Mouse (Mus musculus) intestine, embryonic 14.5 days (tissue): ENCODE results near the gene Fuk. TPM values are rescaled to one million over a fixed set of nuclear protein-coding genes. Genes with fewer than 3 reads are reported as not detected.
"Not testable (repeated sequence)": the region's sequence is repeated elsewhere in the genome, so short reads cannot be mapped to it uniquely, and the experiment has no call there.

Experiments
- ATAC-seq: fragments of 200-750 bp; cut with Nextera tagmentation; replicated peaks from 2 replicates; pipeline ENCODE4 v1.8.0; 2017; ENCODE audit warnings: low read depth, moderate number of reproducible peaks, moderate TSS enrichment, moderate library complexity; ENCODE audit not compliant: low FRiP score, low TSS enrichment
- DNase-seq: peaks from one replicate; pipeline ENCODE4 v3.0.0-alpha.2; 2018; ENCODE audit warnings: low spot score
- H3K27ac ChIP-seq: fragments of 300-500 bp; sonication (generic); 2 replicates; pipeline ENCODE4 v1.5.1; 2014; ENCODE audit warnings: low read depth, mild to moderate bottlenecking, control low read depth
- H3K27me3 ChIP-seq: fragments of 300-500 bp; sonication (generic); replicated peaks from 2 replicates; pipeline ENCODE4 v1.6.1; 2014; ENCODE audit warnings: low read length, control low read depth; ENCODE audit not compliant: control insufficient read depth, insufficient read depth
- H3K36me3 ChIP-seq: fragments of 300-500 bp; sonication (generic); 2 replicates; pipeline ENCODE4 v1.6.1; 2014; ENCODE audit warnings: low read length, control low read depth; ENCODE audit not compliant: control insufficient read depth, insufficient read depth
- H3K4me1 ChIP-seq: fragments of 300-500 bp; sonication (generic); replicated peaks from 2 replicates; pipeline ENCODE4 v1.6.1; 2014; ENCODE audit warnings: low read length, control low read depth, mixed read lengths; ENCODE audit not compliant: control insufficient read depth, insufficient read depth
- H3K4me2 ChIP-seq: fragments of 300-500 bp; sonication (generic); 2 replicates; pipeline ENCODE4 v1.6.1; 2014; ENCODE audit warnings: low read length
- H3K4me3 ChIP-seq: fragments of 300-500 bp; sonication (generic); 2 replicates; pipeline ENCODE4 v1.5.1; 2014; ENCODE audit warnings: low read depth, low read length, control low read depth, mixed read lengths
- H3K9ac ChIP-seq: fragments of 300-500 bp; sonication (generic); 2 replicates; pipeline ENCODE4 v1.6.1; 2014; ENCODE audit warnings: mild to moderate bottlenecking, low read length
- H3K9me3 ChIP-seq: fragments of 300-500 bp; sonication (generic); 2 replicates; pipeline ENCODE4 v1.6.1; 2016; ENCODE audit warnings: low read length, control low read depth; ENCODE audit not compliant: control insufficient read depth
- whole genome bisulfite sequencing: fragments of 180-500 bp; shearing (Covaris S2); extraction: QIAGEN DNeasy Blood & Tissue Kit; methylation state at CpG from one replicate; pipeline ENCODE4 v1.1.7; 2014; 5-methylcytosine and 5-hydroxymethylcytosine counted together
- polyA plus RNA-seq: library from polyadenylated mRNA; unstranded; fragments of >200 nt; fragmentation: Nextera tagmentation; extraction: Ambion mirVana; gene quantifications from 2 replicates; pipeline ENCODE4 v1.2.1, GENCODE M21; 2014

Gene Fuk
- polyA plus RNA-seq, 1 experiment from 2014 or later = 9.6 TPM

DNA sequence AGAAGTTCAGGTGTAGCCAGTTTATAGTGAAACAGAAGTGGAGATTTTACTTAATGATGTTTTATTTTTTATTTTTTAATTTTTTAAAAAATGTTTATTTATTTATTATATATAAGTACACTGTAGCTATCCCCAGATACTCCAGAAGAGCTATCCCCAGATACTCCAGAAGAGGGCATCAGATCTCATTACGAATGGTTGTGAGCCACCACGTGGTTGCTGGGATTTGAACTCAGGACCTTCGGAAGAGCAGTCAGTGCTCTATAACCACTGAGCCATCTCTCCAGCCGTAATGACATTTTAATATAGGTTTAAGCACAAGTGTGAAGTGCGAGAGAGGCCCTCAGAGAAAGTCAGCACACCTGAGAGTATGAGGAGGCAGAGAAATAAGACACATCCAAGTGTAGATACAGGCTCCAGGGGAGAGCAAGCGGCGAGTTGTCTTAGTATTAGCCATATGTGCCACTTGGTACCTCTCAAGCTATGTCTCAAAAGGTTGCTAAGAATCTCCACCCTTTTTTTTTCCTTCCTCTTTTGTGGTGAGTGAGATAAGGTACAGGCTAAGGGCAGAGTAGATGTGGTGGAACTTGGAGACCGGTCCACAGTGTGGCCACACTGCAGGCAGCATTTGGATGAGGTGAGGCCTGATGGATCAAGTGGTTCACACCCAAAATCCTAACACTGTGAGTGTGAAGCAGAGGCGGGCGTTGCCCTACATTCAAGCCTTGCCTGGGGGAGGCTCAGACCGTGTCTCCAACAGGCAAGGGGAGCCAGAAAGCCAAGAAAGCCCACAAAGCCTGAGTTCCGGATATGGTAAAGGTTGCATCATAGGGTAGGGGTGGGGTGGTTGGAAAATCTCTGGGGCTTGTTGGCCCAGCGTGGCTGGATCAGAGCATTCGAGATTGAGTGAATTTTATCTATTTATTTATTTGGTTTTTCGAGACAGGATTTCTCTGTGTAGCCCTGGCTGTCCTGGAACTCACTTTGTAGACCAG is 9.6 kb upstream of the Fuk start:
- ATAC-seq (no peak), DNase-seq (no peak)
- no peak overlapping the region for H3K4me2 ChIP-seq
- no peaks in the 10 kb centered on the region for H3K36me3 ChIP-seq
- no peak overlapping the region for H3K4me3 ChIP-seq
- H3K9me3 ChIP-seq = no peaks in the 10 kb centered on the region
- H3K4me1 ChIP-seq = no peaks in the 10 kb centered on the region
- H3K27ac ChIP-seq = no peak overlapping the region
- no peaks in the 10 kb centered on the region for H3K27me3 ChIP-seq
- H3K9ac ChIP-seq = no peak overlapping the region
- 83% methylated on average over 15 of the region's 15 CpGs for WGBS

DNA sequence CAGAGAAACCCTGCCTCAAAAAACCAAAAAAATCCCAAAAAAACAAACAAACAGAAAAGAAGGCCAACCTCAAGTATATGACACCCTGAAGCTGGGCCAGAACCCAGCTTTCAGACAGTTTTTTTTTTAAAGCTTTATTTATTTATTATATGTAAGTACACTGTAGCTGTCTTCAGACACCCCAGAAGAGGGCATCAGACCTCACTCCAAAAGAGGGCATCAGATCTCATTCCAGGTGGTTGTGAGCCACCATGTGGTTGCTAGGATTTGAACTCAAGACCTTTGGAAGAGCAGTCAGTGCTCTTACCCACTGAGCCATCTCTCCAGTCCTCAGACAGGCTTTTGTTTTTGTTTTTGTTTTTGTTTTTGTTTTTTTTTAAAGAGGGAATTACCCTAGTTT is 7.6 kb upstream of the Fuk start:
- not testable (repeated sequence) for DNase-seq, H3K36me3 ChIP-seq, H3K27ac ChIP-seq, H3K4me3 ChIP-seq, H3K4me2 ChIP-seq, H3K4me1 ChIP-seq, ATAC-seq, H3K9me3 ChIP-seq, H3K9ac ChIP-seq, H3K27me3 ChIP-seq

DNA sequence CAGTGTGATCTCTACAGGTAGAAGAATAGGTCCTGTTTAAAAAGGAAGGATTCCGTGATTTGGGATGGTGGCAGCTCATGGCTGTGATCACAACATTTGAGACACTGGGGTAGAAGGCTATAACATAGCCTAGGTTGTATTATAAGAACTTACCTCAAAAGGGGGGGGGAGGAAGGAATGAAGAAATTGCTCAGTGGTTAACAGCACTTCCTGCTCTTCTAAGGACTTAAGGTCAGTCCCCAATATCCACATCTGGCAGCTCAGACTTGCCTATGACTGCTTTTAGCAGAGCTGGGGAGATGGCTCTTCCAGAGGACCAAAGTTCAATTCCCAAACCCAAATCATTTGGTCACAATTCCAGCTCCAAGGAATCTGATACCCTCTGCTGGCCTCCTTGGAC is 4.4 kb upstream of the Fuk start:
- H3K4me2 ChIP-seq = no peak overlapping the region
- no peak overlapping the region for H3K4me3 ChIP-seq
- DNase-seq = no peak
- 88% methylated on average over 1 of the region's 1 CpGs for WGBS
- no peak for ATAC-seq
- no peaks in the 10 kb centered on the region for H3K36me3 ChIP-seq
- H3K27me3 ChIP-seq = no peaks in the 10 kb centered on the region
- H3K9ac ChIP-seq = no peak overlapping the region
- H3K9me3 ChIP-seq = no peaks in the 10 kb centered on the region
- H3K4me1 ChIP-seq = no peaks in the 10 kb centered on the region
- H3K27ac ChIP-seq = no peak overlapping the region

DNA sequence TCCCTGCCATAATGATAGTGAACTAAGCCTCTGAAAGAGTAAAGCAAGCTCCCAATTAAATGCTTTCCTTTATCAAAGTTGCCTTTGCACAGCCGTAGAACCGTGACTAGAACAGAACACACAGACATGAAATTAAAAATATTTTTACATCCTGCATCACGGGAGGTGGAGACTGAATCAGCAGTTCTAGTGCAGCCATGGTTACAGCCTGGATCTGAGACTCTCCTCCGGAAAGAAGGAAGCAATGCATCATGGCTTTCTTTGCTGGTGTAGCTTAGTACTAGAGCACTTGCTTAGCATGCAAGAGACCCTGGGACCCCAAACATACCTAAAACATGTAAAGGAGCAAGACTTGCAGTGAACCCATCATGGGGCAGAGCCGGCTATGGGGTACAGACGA is 3.1 kb upstream of the Fuk start:
- Histone ChIP-seq H3K27me3 (no peaks in the 10 kb centered on the region), H3K9ac (no peak overlapping the region), H3K4me2 (no peak overlapping the region), H3K36me3 (no peaks in the 10 kb centered on the region), H3K9me3 (no peaks in the 10 kb centered on the region), H3K27ac (no peak overlapping the region), H3K4me3 (no peak overlapping the region), H3K4me1 (no peaks in the 10 kb centered on the region)
- 85% methylated on average over 6 of the region's 6 CpGs for WGBS
- ATAC-seq = no peak
- no peak for DNase-seq

DNA sequence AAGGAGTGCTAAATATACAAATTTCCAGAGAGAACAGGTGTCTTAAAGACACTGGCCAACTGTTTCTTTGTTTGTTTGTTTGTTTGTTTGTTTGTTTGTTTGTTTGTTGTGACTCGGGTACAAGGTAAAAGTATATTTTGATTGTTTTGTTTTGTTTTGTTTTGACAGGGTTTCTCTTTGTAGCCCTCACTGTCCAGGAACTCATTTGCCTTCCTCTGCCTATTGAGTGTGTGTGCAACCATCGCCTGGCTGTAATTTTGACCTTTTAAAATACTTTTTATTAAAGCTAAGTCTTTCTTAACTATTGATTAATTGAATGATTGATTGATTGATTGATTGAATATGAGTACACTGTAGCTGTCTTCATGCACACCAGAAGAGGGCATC is 284 bp upstream of the Fuk start:
- peak overlapping the region; percentile 60 for H3K4me2 ChIP-seq
- peaks cover 10% of the 10 kb centered on the region for H3K36me3 ChIP-seq
- H3K9ac ChIP-seq = peak overlapping the region; percentile 63; the same call in 1 of the 2 replicates
- no peaks in the 10 kb centered on the region for H3K27me3 ChIP-seq
- no peak overlapping the region for H3K27ac ChIP-seq
- no peaks in the 10 kb centered on the region for H3K9me3 ChIP-seq
- peak overlapping the region; percentile 59 for H3K4me3 ChIP-seq
- WGBS = 49% methylated on average over 2 of the region's 2 CpGs
- ATAC-seq (0 out of 2 replicates have a peak, but pooled peaks have one; percentile 11), DNase-seq (no peak)
- H3K4me1 ChIP-seq = no peaks in the 10 kb centered on the region

GRCm38 (mm10) chr8:110901056-110901455 is 1.2 kb downstream of the Fuk start:
- peaks cover 10% of the 10 kb centered on the region for H3K36me3 ChIP-seq
- 49% methylated on average over 3 of the region's 3 CpGs for WGBS
- H3K9me3 ChIP-seq = no peaks in the 10 kb centered on the region
- H3K9ac ChIP-seq = no peak overlapping the region
- ATAC-seq (no peak), DNase-seq (no peak)
- H3K4me1 ChIP-seq = no peaks in the 10 kb centered on the region
- H3K4me2 ChIP-seq = no peak overlapping the region
- no peak overlapping the region for H3K27ac ChIP-seq
- H3K27me3 ChIP-seq = no peaks in the 10 kb centered on the region
- no peak overlapping the region for H3K4me3 ChIP-seq

- no peak overlapping the region for H3K27ac ChIP-seq
- no peak for DNase-seq
- 94% methylated on average over 6 of the region's 6 CpGs for WGBS
- H3K9me3 ChIP-seq = no peaks in the 10 kb centered on the region
- no peak overlapping the region for H3K4me2 ChIP-seq
- peaks cover 10% of the 10 kb centered on the region for H3K36me3 ChIP-seq
- H3K27me3 ChIP-seq = no peaks in the 10 kb centered on the region
- H3K4me3 ChIP-seq = no peak overlapping the region
- H3K4me1 ChIP-seq = no peaks in the 10 kb centered on the region
- no peak for ATAC-seq
- H3K9ac ChIP-seq = no peak overlapping the region
Measured at GRCm38 (mm10) chr8:110897495-110897894, 4.8 kb downstream of the Fuk start.

DNA sequence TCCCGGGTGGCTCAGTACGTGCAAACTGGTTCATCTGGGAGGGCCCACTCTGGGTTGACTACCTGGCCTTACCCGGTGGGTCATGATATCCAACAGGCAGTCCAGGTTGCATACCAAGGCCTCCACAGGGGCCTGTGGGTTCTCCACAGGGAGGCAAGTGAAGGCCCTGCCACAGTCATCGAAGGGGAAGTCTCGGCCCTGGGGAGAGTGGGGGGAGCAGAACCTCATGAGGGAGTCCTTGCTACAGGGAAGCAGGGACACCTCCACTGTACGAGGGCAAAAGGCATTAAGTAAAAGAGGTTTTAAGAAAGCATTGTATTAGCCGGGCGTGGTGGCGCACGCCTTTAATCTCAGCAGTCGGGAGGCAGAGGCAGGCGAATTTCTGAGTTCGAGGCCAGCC is 6.5 kb downstream of the Fuk start:
- H3K9ac ChIP-seq = no peak overlapping the region
- no peak overlapping the region for H3K27ac ChIP-seq
- H3K4me1 ChIP-seq = no peaks in the 10 kb centered on the region
- WGBS = 91% methylated on average over 13 of the region's 13 CpGs
- H3K4me3 ChIP-seq = no peak overlapping the region
- ATAC-seq = no peak
- no peaks in the 10 kb centered on the region for H3K27me3 ChIP-seq
- no peaks in the 10 kb centered on the region for H3K9me3 ChIP-seq
- H3K4me2 ChIP-seq = no peak overlapping the region
- no peak for DNase-seq
- H3K36me3 ChIP-seq = peaks cover 10% of the 10 kb centered on the region

DNA sequence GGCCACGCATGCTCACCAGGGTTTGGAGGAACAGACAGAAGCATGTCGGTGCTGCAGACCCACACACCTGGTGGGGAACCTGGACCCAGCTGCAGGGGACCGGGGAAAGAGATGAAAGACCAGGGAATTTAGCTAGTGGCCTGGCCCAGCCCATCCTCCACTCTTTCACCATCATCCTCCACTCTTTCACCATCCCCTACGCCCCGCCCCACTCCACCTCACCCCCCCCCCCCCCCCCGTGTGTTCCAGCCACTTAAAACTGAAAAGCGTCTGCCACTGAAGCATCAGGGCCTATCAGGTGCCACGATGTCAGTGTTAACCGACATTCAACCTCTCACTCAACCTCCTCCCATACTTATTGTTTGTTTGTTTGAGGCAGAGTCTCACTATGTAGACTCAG is 7.0 kb downstream of the Fuk start:
- DNase-seq (no peak), ATAC-seq (no peak)
- H3K4me1 ChIP-seq = no peaks in the 10 kb centered on the region
- no peak overlapping the region for H3K4me2 ChIP-seq
- peaks cover 10% of the 10 kb centered on the region for H3K36me3 ChIP-seq
- no peak overlapping the region for H3K4me3 ChIP-seq
- H3K27me3 ChIP-seq = no peaks in the 10 kb centered on the region
- no peaks in the 10 kb centered on the region for H3K9me3 ChIP-seq
- WGBS = 75% methylated on average over 9 of the region's 9 CpGs
- no peak overlapping the region for H3K27ac ChIP-seq
- no peak overlapping the region for H3K9ac ChIP-seq
